Mouse (Mus musculus) heart, embryonic 10.5 days (tissue): ENCODE results near the gene Wbp11. TPM values are rescaled to one million over a fixed set of nuclear protein-coding genes. Genes with fewer than 3 reads are reported as not detected.
"Not testable (repeated sequence)": the region's sequence is repeated elsewhere in the genome, so short reads cannot be mapped to it uniquely, and the experiment has no call there.

Source experiments
- DNase-seq: peaks from one replicate; pipeline ENCODE4 v3.0.0-alpha.2; 2017; ENCODE audit warnings: low spot score
- H3K27ac ChIP-seq: fragments of 300-500 bp; sonication (generic); 2 replicates; pipeline ENCODE4 v1.5.1; 2016; ENCODE audit warnings: mild to moderate bottlenecking
- H3K27me3 ChIP-seq: fragments of 300-500 bp; sonication (generic); 2 replicates; pipeline ENCODE4 v1.6.1; 2016; ENCODE audit warnings: mild to moderate bottlenecking; ENCODE audit not compliant: poor library complexity, insufficient read depth, severe bottlenecking
- H3K36me3 ChIP-seq: fragments of 300-500 bp; sonication (generic); 2 replicates; pipeline ENCODE4 v1.6.1; 2016; ENCODE audit warnings: mild to moderate bottlenecking, moderate library complexity
- H3K4me1 ChIP-seq: fragments of 300-500 bp; sonication (generic); 2 replicates; pipeline ENCODE4 v1.6.1; 2016; ENCODE audit warnings: mild to moderate bottlenecking
- H3K4me3 ChIP-seq: fragments of 300-500 bp; sonication (generic); 2 replicates; pipeline ENCODE4 v1.5.1; 2016; ENCODE audit warnings: mild to moderate bottlenecking, moderate library complexity
- H3K9me3 ChIP-seq: fragments of 300-500 bp; sonication (generic); 2 replicates; pipeline ENCODE4 v1.6.1; 2016; ENCODE audit warnings: mild to moderate bottlenecking, moderate library complexity
- WGBS: fragments of 180-500 bp; shearing (Covaris S2); methylation state at CpG from one replicate; pipeline ENCODE4 v1.1.7; 2016; 5-methylcytosine and 5-hydroxymethylcytosine counted together
- polyA plus RNA-seq: library from polyadenylated mRNA; unstranded; fragments of >200 nt; fragmentation: Nextera tagmentation; extraction: Ambion mirVana; gene quantifications from 2 replicates; pipeline ENCODE4 v1.2.1, GENCODE M21; 2016

The Wbp11 gene
- polyA plus RNA-seq, 1 experiment from 2014 or later = 120 TPM

- Histone ChIP-seq H3K27me3 (no peaks in the 10 kb centered on the region), H3K27ac (peak within 1 kb of the TSS; percentile 87), H3K9me3 (no peaks in the 10 kb centered on the region), H3K4me1 (peaks cover 22% of the 10 kb centered on the region), H3K4me3 (peak within 1 kb of the TSS; percentile 85), H3K36me3 (peaks cover 11% of the 10 kb centered on the region)
- WGBS = under 1% methylated on average over 34 of the region's 34 CpGs
- peak; percentile 98 for DNase-seq
Observed at GRCm38 (mm10) chr6:136808014-136808417, 20.0 kb downstream of the Wbp11 start, which contains the start of gene H2afj. TSS of gene H2afj (plus strand) at chr6:136808244.

GRCm38 (mm10) chr6:136807395-136808013 lies 20.5 kb downstream of the Wbp11 start:
- Histone ChIP-seq H3K4me1 (peaks cover 24% of the 10 kb centered on the region), H3K36me3 (peaks cover 7% of the 10 kb centered on the region), H3K27me3 (no peaks in the 10 kb centered on the region), H3K9me3 (no peaks in the 10 kb centered on the region), H3K27ac (peak overlapping the region; percentile 87), H3K4me3 (peak overlapping the region; percentile 85)
- no peak for DNase-seq
- 32% methylated on average over 18 of the region's 18 CpGs for WGBS

GRCm38 (mm10) chr6:136806819-136807218 lies 21.2 kb downstream of the Wbp11 start:
- WGBS = 65% methylated on average over 5 of the region's 5 CpGs
- no peaks in the 10 kb centered on the region for H3K27me3 ChIP-seq
- H3K27ac ChIP-seq = peak overlapping the region; percentile 87
- DNase-seq = no peak
- H3K4me1 ChIP-seq = peaks cover 24% of the 10 kb centered on the region
- peak overlapping the region; percentile 85 for H3K4me3 ChIP-seq
- no peaks in the 10 kb centered on the region for H3K36me3 ChIP-seq
- no peaks in the 10 kb centered on the region for H3K9me3 ChIP-seq

GRCm38 (mm10) chr6:136805409-136805775 lies 22.6 kb downstream of the Wbp11 start:
- Histone ChIP-seq H3K27me3 (no peaks in the 10 kb centered on the region), H3K9me3 (no peaks in the 10 kb centered on the region), H3K27ac (no peak overlapping the region), H3K36me3 (no peaks in the 10 kb centered on the region), H3K4me1 (peaks cover 24% of the 10 kb centered on the region), H3K4me3 (no peak overlapping the region)
- WGBS = 75% methylated on average over 1 of the region's 1 CpGs
- no peak for DNase-seq

GRCm38 (mm10) chr6:136804705-136805408 lies 23.2 kb downstream of the Wbp11 start:
- WGBS = 38% methylated on average over 9 of the region's 9 CpGs
- no peaks in the 10 kb centered on the region for H3K36me3 ChIP-seq
- peak overlapping the region; percentile 73 for H3K4me3 ChIP-seq
- no peak for DNase-seq
- H3K9me3 ChIP-seq = no peaks in the 10 kb centered on the region
- peak overlapping the region; percentile 98 for H3K27ac ChIP-seq
- peaks cover 24% of the 10 kb centered on the region for H3K4me1 ChIP-seq
- H3K27me3 ChIP-seq = no peaks in the 10 kb centered on the region

GRCm38 (mm10) chr6:136803739-136804633 lies 24.0 kb downstream of the Wbp11 start, which contains the start of gene Hist4h4:
TSS of gene Hist4h4 (minus strand) at chr6:136804415.
- no peaks in the 10 kb centered on the region for H3K36me3 ChIP-seq

GRCm38 (mm10) chr6:136803093-136803738 lies 24.8 kb downstream of the Wbp11 start:
- peaks cover 13% of the 10 kb centered on the region; the same call in 1 of the 2 replicates for H3K4me1 ChIP-seq
- no peaks in the 10 kb centered on the region for H3K9me3 ChIP-seq
- no peaks in the 10 kb centered on the region for H3K27me3 ChIP-seq
- H3K4me3 ChIP-seq = peak overlapping the region; percentile 73
- 13% methylated on average over 12 of the region's 12 CpGs for WGBS
- peak overlapping the region; percentile 98 for H3K27ac ChIP-seq
- DNase-seq = no peak
- H3K36me3 ChIP-seq = no peaks in the 10 kb centered on the region

More at GRCm38 (mm10) chr6:136803739-136804633, 24.0 kb downstream of the Wbp11 start, which contains the start of gene Hist4h4:
- WGBS = under 1% methylated on average over 50 of the region's 50 CpGs
- Histone ChIP-seq H3K27me3 (no peaks in the 10 kb centered on the region), H3K4me3 (peak within 1 kb of the TSS; percentile 73), H3K4me1 (peaks cover 16% of the 10 kb centered on the region; the same call in 1 of the 2 replicates), H3K9me3 (no peaks in the 10 kb centered on the region), H3K27ac (peak within 1 kb of the TSS; percentile 98)
- DNase-seq = peak; percentile 95

GRCm38 (mm10) chr6:136801274-136801673 lies 26.8 kb downstream of the Wbp11 start:
- H3K27ac ChIP-seq = no peak overlapping the region
- H3K27me3 ChIP-seq = no peaks in the 10 kb centered on the region
- no peak for DNase-seq
- H3K4me3 ChIP-seq = no peak overlapping the region
- no peaks in the 10 kb centered on the region for H3K9me3 ChIP-seq
- WGBS = 84% methylated on average over 6 of the region's 6 CpGs
- no peaks in the 10 kb centered on the region for H3K36me3 ChIP-seq
- H3K4me1 ChIP-seq = peaks cover 8% of the 10 kb centered on the region; the same call in 1 of the 2 replicates

GRCm38 (mm10) chr6:136800710-136801109 lies 27.3 kb downstream of the Wbp11 start:
- DNase-seq = no peak
- H3K27me3 ChIP-seq = no peaks in the 10 kb centered on the region
- H3K36me3 ChIP-seq = no peaks in the 10 kb centered on the region
- no peaks in the 10 kb centered on the region for H3K9me3 ChIP-seq
- 88% methylated on average over 8 of the region's 8 CpGs for WGBS
- no peak overlapping the region for H3K4me3 ChIP-seq
- H3K4me1 ChIP-seq = peaks cover 8% of the 10 kb centered on the region; the same call in 1 of the 2 replicates
- no peak overlapping the region for H3K27ac ChIP-seq

- peaks cover 10% of the 10 kb centered on the region; the same call in 1 of the 2 replicates for H3K4me1 ChIP-seq
- not testable (repeated sequence) for H3K27me3 ChIP-seq, H3K27ac ChIP-seq, H3K4me3 ChIP-seq, DNase-seq, H3K9me3 ChIP-seq, H3K36me3 ChIP-seq
- WGBS = 77% methylated on average over 3 of the region's 3 CpGs
Observed at GRCm38 (mm10) chr6:136797874-136798693, 29.9 kb downstream of the Wbp11 start.

- Histone ChIP-seq H3K36me3 (no peaks in the 10 kb centered on the region), H3K4me1 (0 out of 2 replicates have a peak, but pooled peaks cover 7% of the 10 kb centered on the region), H3K9me3 (no peaks in the 10 kb centered on the region), H3K27me3 (no peaks in the 10 kb centered on the region), H3K4me3 (no peak overlapping the region), H3K27ac (no peak overlapping the region)
- WGBS = 62% methylated on average over 6 of the region's 6 CpGs
- peak; percentile 71 for DNase-seq
Observed at GRCm38 (mm10) chr6:136795850-136796249, 32.2 kb downstream of the Wbp11 start.
